Mouse (Mus musculus): ENCODE measurements around the gene Rbm47. TPM values are rescaled to one million over a fixed set of nuclear protein-coding genes. Genes with fewer than 3 reads are reported as not detected.
"Not testable (repeated sequence)": the region's sequence is repeated elsewhere in the genome, so short reads cannot be mapped to it uniquely, and the experiment has no call there.

Gene Rbm47
- total RNA-seq, 2 experiments from 2014 or later: 1.7 to 2.2 TPM

DNA sequence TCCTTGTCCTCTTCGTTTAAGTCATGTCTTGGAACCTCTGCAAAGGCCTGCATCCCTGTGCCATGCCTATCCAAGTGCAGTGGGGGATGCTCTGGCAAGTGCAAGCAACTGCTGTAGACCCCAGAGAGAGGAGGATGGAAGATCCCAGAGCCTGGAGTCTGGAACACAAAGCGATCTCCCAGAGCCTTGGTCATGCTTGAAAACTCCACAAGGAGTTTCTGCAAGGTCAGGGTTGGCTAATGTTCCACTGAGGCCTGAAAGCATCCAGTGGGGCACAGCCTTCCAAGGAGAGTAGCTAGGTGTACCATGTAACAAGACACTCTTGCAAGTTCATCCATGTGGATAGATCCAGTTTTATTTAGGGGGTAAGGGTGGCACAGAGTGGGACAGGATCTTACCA is 158.5 kb downstream of the Rbm47 start:
- no peak for DNase-seq

DNA sequence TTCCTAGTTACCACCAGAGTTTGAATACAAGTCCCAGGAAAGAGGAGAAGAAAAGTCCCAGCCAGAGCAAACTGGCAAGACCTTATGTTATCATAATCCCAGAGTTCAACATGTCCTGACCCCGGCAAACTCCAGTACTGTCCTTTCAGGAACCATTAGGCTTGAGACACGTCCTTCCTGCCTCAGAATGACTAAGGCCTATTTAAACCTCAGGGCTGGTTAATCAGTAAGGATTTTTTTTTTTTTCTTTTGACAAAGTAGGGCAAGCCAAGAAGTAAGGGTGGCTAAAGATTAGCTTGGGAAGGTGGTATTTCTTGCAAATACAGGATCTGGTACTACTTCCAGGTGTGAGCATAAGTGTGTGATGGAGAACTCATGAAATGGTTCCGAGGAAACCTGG is 158.9 kb downstream of the Rbm47 start:
- DNase-seq: no peak

- DNase-seq: no peak
These were observed 164.5 kb downstream of the Rbm47 start for GRCm38 (mm10) chr5:66008245-66008967.

DNA sequence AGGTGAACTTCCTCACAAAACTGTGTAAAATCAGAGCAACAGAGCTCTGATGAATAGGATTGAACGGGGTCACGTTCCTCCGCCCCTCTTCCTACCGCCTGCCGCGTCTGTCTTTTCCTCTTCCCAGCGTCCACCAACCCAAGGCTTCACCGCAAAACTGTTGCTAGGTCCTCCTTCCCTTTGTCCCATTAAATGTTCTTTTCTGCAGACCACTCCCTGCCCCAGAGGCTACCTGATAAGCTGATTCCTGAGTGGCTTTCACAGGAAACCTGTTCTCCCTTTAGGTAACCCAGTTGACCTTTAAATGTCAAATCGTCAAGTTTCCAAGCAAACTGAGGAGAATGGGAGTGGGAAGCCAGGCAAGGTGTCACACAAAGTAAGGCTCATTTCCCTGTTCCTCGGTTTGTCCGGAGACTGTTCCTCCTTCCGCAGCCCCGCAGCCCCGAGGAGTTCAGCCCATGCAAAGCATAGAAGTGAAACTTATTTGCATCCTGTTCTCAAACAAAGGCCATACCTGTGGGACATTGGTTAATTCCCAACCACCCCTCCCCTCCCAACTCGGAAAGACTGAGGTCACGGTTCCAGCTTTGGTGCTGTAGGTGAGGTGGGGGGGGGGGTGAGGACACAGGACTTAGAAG is 167.8 kb downstream of the Rbm47 start:
- no peak for DNase-seq

- DNase-seq: no peak
These were observed 168.6 kb downstream of the Rbm47 start, which contains the start of gene 9130230L23Rik for GRCm38 (mm10) chr5:66004134-66004925. 9130230L23Rik (minus strand) TSS chr5:66004285.

DNA sequence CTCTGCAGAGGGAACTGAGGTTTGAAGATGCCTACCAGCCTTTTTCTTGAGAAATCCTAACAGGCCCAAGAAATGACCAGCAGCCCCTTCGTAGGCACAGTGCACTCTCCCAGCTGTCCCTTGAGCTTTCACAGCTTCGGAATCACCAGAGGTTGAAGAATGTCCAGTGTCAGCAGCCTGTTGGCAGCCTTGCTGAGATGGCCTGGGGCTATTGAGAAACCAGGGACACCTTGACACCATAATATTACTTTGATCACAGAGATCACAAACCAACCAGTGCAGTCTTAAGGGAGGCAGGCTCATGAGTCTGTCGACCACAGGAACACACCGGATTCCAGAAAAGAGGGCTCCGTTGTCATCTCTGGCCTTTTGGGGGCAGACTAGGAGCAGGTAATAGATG is 171.7 kb downstream of the Rbm47 start:
- no peak for DNase-seq

- DNase-seq: no peak
These were observed 172.3 kb downstream of the Rbm47 start for GRCm38 (mm10) chr5:66000567-66001125.

- DNase-seq: peak; percentile 34
These were observed 172.8 kb downstream of the Rbm47 start for GRCm38 (mm10) chr5:66000074-66000473.

DNA sequence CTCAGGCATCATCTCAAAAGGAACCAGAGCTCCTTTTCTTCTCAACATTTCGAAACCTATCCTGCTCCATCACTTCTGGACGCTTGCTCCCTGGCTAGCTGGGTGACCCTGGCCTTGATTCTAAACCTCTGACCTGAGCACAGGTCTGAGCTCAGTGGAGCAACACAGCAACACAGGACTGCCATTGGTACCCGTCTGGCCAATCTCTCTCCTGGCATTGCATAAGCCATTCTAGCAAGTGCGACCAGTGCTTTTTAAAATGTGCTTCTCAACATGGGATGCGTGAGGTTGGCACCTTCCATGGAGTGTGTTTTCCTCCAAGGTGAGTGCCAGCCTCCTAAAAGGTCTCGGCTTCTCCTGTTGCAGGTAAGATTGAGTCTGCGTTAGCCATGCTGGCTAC is 173.8 kb downstream of the Rbm47 start:
- DNase-seq: no peak

GRCm38 (mm10) chr5:65997813-65998212 is 175.1 kb downstream of the Rbm47 start:
- no peak for DNase-seq

- DNase-seq: no peak
These were observed 178.3 kb downstream of the Rbm47 start for GRCm38 (mm10) chr5:65994643-65995042.

DNA sequence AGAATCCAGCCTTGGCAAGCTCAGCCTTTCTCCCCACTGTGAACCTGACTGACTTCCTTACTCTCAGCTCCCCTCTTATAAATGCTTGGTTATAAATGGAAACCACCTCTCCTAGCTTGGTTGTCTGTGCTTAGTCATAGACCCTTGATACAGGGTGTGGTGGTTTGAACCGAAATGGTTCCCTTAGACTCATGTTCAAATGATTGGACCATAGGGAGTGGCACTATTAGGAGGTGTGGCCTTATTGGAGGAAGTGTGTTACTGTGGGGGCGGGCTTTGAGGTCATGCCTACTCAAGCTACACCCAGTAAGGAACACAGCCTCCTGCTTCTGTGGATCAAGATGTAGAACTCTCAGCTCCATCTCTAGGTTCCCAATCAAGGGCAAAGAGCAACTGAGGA is 181.7 kb downstream of the Rbm47 start:
- no peak for DNase-seq

GRCm38 (mm10) chr5:65987004-65987403 is 185.9 kb downstream of the Rbm47 start:
- DNase-seq: not testable (repeated sequence)

GRCm38 (mm10) chr5:65986426-65986825 is 186.5 kb downstream of the Rbm47 start:
- DNase-seq: no peak

GRCm38 (mm10) chr5:65975731-65976130 is 197.2 kb downstream of the Rbm47 start:
- DNase-seq: no peak

- DNase-seq: no peak
These were observed 199.7 kb downstream of the Rbm47 start for GRCm38 (mm10) chr5:65973189-65973588.

- DNase-seq: no peak
These were observed 204.9 kb downstream of the Rbm47 start for GRCm38 (mm10) chr5:65968004-65968403.

- DNase-seq: no peak
These were observed 205.8 kb downstream of the Rbm47 start for GRCm38 (mm10) chr5:65967091-65967490.

Measured in gastrocnemius, postnatal 10 days (tissue).